Mouse (Mus musculus): ENCODE data around the gene Ehbp1.

- TF ChIP-seq JUND (conservative IDR thresholded peaks at IDR 0.05; ENCODE audit: low read depth, low read length) (peak; percentile 92), ZNF384 (IDR thresholded peaks at IDR 0.05; ENCODE audit: low read depth, low read length) (no peak), CTCF (conservative IDR thresholded peaks at IDR 0.05 in 1 of 2, IDR thresholded peaks at IDR 0.05 in 1 of 2; ENCODE audit: low read depth in 2 of 2, low read length in 2 of 2) (no peak), POLR2A (IDR thresholded peaks at IDR 0.05; ENCODE audit: low read depth, low read length) (no peak), NELFE (IDR thresholded peaks at IDR 0.05; ENCODE audit: low read depth, low read length) (no peak), TBP (conservative IDR thresholded peaks at IDR 0.05; ENCODE audit: low read depth, low read length) (no peak), MXI1 (IDR thresholded peaks at IDR 0.05; ENCODE audit: low read depth, low read length) (no peak), E2F4 (IDR thresholded peaks at IDR 0.05; ENCODE audit: insufficient replicate concordance, low read depth, low read length) (no peak), RAD21 (IDR thresholded peaks at IDR 0.05; ENCODE audit: low read depth, low read length) (no peak), EP300 (IDR thresholded peaks at IDR 0.05; ENCODE audit: low read length) (peak; percentile 100), CHD1 (IDR thresholded peaks at IDR 0.05; ENCODE audit: low read depth, low read length) (no peak)
Observed at GRCm38 (mm10) chr11:21968922-21969321, 373.2 kb downstream of the Ehbp1 start.

All from CH12.LX (cell line).